Mouse (Mus musculus) forebrain, embryonic 14.5 days (tissue): ENCODE data around the gene Kcnab1. TPM values are rescaled to one million over a fixed set of nuclear protein-coding genes. Genes with fewer than 3 reads are reported as not detected.

Source experiments
- ATAC-seq: fragments of 200-750 bp; cut with Nextera tagmentation; 2 replicates; pipeline ENCODE4 v1.8.0; 2017; ENCODE audit warnings: mild to moderate bottlenecking, moderate library complexity
- DNase-seq: peaks from one replicate; pipeline ENCODE4 v3.0.0-alpha.2; 2015; ENCODE audit warnings: low spot score
- H3K27ac ChIP-seq: fragments of 300-500 bp; sonication (generic); 2 replicates; pipeline ENCODE4 v1.5.1; 2014; ENCODE audit warnings: low read depth, mild to moderate bottlenecking, control low read depth, low read length, moderate library complexity
- H3K27me3 ChIP-seq: fragments of 300-500 bp; sonication (generic); replicated peaks from 2 replicates; pipeline ENCODE4 v1.6.1; 2014; ENCODE audit warnings: low read length, control low read depth, mixed read lengths; ENCODE audit not compliant: control insufficient read depth, insufficient read depth
- H3K36me3 ChIP-seq: fragments of 300-500 bp; sonication (generic); 2 replicates; pipeline ENCODE4 v1.6.1; 2014; ENCODE audit warnings: low read length, control low read depth; ENCODE audit not compliant: control insufficient read depth, insufficient read depth
- H3K4me1 ChIP-seq: fragments of 300-500 bp; sonication (generic); 2 replicates; pipeline ENCODE4 v1.6.1; 2014; ENCODE audit warnings: antibody characterized with exemption, low read length, control low read depth; ENCODE audit not compliant: control insufficient read depth, insufficient read depth
- H3K4me2 ChIP-seq: fragments of 300-500 bp; sonication (generic); 2 replicates; pipeline ENCODE4 v1.6.1; 2014; ENCODE audit warnings: mild to moderate bottlenecking, control low read depth, low read length
- H3K4me3 ChIP-seq: fragments of 300-500 bp; sonication (generic); 2 replicates; pipeline ENCODE4 v1.5.1; 2014; ENCODE audit warnings: low read depth, low read length, control low read depth
- H3K9ac ChIP-seq: fragments of 300-500 bp; sonication (generic); 2 replicates; pipeline ENCODE4 v1.6.1; 2014; ENCODE audit warnings: mild to moderate bottlenecking, low read length, control low read depth, moderate library complexity
- H3K9me3 ChIP-seq: fragments of 300-500 bp; sonication (generic); replicated peaks from 2 replicates; pipeline ENCODE4 v1.6.1; 2016; ENCODE audit warnings: low read length, control low read depth, mixed read lengths; ENCODE audit not compliant: control insufficient read depth
- WGBS: fragments of 180-500 bp; shearing (Covaris S2); extraction: QIAGEN DNeasy Blood & Tissue Kit; methylation state at CpG from one replicate; pipeline ENCODE4 v1.1.7; 2014; 5-methylcytosine and 5-hydroxymethylcytosine counted together
- polyA plus RNA-seq: library from polyadenylated mRNA; unstranded; fragments of >200 nt; fragmentation: Nextera tagmentation; extraction: Ambion mirVana; gene quantifications from 2 replicates; pipeline ENCODE4 v1.2.1, GENCODE M21; 2014

Gene Kcnab1
- polyA plus RNA-seq, 1 experiment from 2014 or later, result 4.1 TPM

- Histone ChIP-seq H3K4me3 (no peak overlapping the region), H3K4me1 (no peaks in the 10 kb centered on the region), H3K36me3 (no peaks in the 10 kb centered on the region), H3K27ac (no peak overlapping the region), H3K9ac (no peak overlapping the region), H3K4me2 (no peak overlapping the region), H3K9me3 (no peaks in the 10 kb centered on the region), H3K27me3 (no peaks in the 10 kb centered on the region)
- no peak for ATAC-seq
- no peak for DNase-seq
Measured at GRCm38 (mm10) chr3:65316738-65317137, 207.6 kb downstream of the Kcnab1 start.

GRCm38 (mm10) chr3:65317876-65318537 lies 208.8 kb downstream of the Kcnab1 start:
- Histone ChIP-seq H3K4me3 (no peak overlapping the region), H3K4me1 (no peaks in the 10 kb centered on the region), H3K9me3 (no peaks in the 10 kb centered on the region), H3K4me2 (no peak overlapping the region), H3K27ac (no peak overlapping the region), H3K9ac (no peak overlapping the region), H3K36me3 (no peaks in the 10 kb centered on the region), H3K27me3 (no peaks in the 10 kb centered on the region)
- ATAC-seq (no peak), DNase-seq (peak; percentile 65)
- 41% methylated on average over 10 of the region's 10 CpGs for WGBS

GRCm38 (mm10) chr3:65319248-65320008 lies 210.2 kb downstream of the Kcnab1 start:
- no peaks in the 10 kb centered on the region for H3K4me1 ChIP-seq
- H3K27ac ChIP-seq, result no peak overlapping the region
- H3K4me3 ChIP-seq, result no peak overlapping the region
- no peaks in the 10 kb centered on the region for H3K27me3 ChIP-seq
- no peak overlapping the region for H3K4me2 ChIP-seq
- 73% methylated on average over 7 of the region's 7 CpGs for WGBS
- no peak overlapping the region for H3K9ac ChIP-seq
- DNase-seq (peak; percentile 24), ATAC-seq (no peak)
- no peaks in the 10 kb centered on the region for H3K9me3 ChIP-seq
- no peaks in the 10 kb centered on the region for H3K36me3 ChIP-seq

GRCm38 (mm10) chr3:65320990-65321389 lies 211.8 kb downstream of the Kcnab1 start:
- Histone ChIP-seq H3K4me1 (no peaks in the 10 kb centered on the region), H3K4me3 (no peak overlapping the region), H3K4me2 (no peak overlapping the region), H3K27ac (no peak overlapping the region), H3K36me3 (no peaks in the 10 kb centered on the region), H3K9me3 (no peaks in the 10 kb centered on the region), H3K9ac (no peak overlapping the region), H3K27me3 (no peaks in the 10 kb centered on the region)
- 73% methylated on average over 4 of the region's 4 CpGs for WGBS
- ATAC-seq (no peak), DNase-seq (no peak)

GRCm38 (mm10) chr3:65321981-65322779 lies 213.0 kb downstream of the Kcnab1 start:
- Histone ChIP-seq H3K36me3 (no peaks in the 10 kb centered on the region), H3K27me3 (no peaks in the 10 kb centered on the region), H3K4me2 (no peak overlapping the region), H3K4me3 (no peak overlapping the region), H3K4me1 (no peaks in the 10 kb centered on the region), H3K27ac (no peak overlapping the region), H3K9me3 (no peaks in the 10 kb centered on the region), H3K9ac (no peak overlapping the region)
- 61% methylated on average over 14 of the region's 14 CpGs for WGBS
- DNase-seq (peak; percentile 78), ATAC-seq (peak; percentile 82)

GRCm38 (mm10) chr3:65325254-65325653 lies 216.1 kb downstream of the Kcnab1 start:
- Histone ChIP-seq H3K27me3 (no peaks in the 10 kb centered on the region), H3K27ac (no peak overlapping the region), H3K4me3 (no peak overlapping the region), H3K4me2 (no peak overlapping the region), H3K4me1 (no peaks in the 10 kb centered on the region), H3K9me3 (no peaks in the 10 kb centered on the region), H3K36me3 (no peaks in the 10 kb centered on the region), H3K9ac (no peak overlapping the region)
- 66% methylated on average over 3 of the region's 3 CpGs for WGBS
- ATAC-seq (no peak), DNase-seq (no peak)

- Histone ChIP-seq H3K36me3 (no peaks in the 10 kb centered on the region), H3K4me2 (no peak overlapping the region), H3K27ac (no peak overlapping the region), H3K9me3 (no peaks in the 10 kb centered on the region), H3K27me3 (no peaks in the 10 kb centered on the region), H3K4me1 (no peaks in the 10 kb centered on the region), H3K9ac (no peak overlapping the region), H3K4me3 (no peak overlapping the region)
- WGBS, result 67% methylated on average over 4 of the region's 4 CpGs
- ATAC-seq (no peak), DNase-seq (no peak)
Measured at GRCm38 (mm10) chr3:65328814-65329213, 219.6 kb downstream of the Kcnab1 start.

GRCm38 (mm10) chr3:65337835-65338464 lies 228.8 kb downstream of the Kcnab1 start:
- H3K4me2 ChIP-seq, result no peak overlapping the region
- no peak for ATAC-seq

More at GRCm38 (mm10) chr3:65337835-65338464, 228.8 kb downstream of the Kcnab1 start:
- 92% methylated on average over 10 of the region's 10 CpGs for WGBS
- no peak overlapping the region for H3K4me3 ChIP-seq
- no peaks in the 10 kb centered on the region for H3K27me3 ChIP-seq
- no peak overlapping the region for H3K27ac ChIP-seq
- no peak overlapping the region for H3K9ac ChIP-seq
- no peaks in the 10 kb centered on the region for H3K9me3 ChIP-seq
- DNase-seq, result no peak
- no peaks in the 10 kb centered on the region for H3K4me1 ChIP-seq
- H3K36me3 ChIP-seq, result no peaks in the 10 kb centered on the region
